Mouse (Mus musculus) myocyte (in vitro differentiated cells): ENCODE measurements around the gene Rtn3.

Source experiments
- MAX ChIP-seq: IDR thresholded peaks from one replicate; pipeline ENCODE4 v1.6.1; 2011; ENCODE audit warnings: low read depth, mild to moderate bottlenecking, control low read depth
- POLR2A ChIP-seq: IDR thresholded peaks from one replicate; pipeline ENCODE4 v1.6.1; 2011; ENCODE audit warnings: low read depth, mild to moderate bottlenecking, control low read depth, moderate library complexity; ENCODE audit not compliant: insufficient read length
- TCF12 ChIP-seq: IDR thresholded peaks from one replicate; pipeline ENCODE4 v1.6.1; 2011; ENCODE audit warnings: mild to moderate bottlenecking, control low read depth; ENCODE audit not compliant: poor library complexity, insufficient read depth, severe bottlenecking

DNA sequence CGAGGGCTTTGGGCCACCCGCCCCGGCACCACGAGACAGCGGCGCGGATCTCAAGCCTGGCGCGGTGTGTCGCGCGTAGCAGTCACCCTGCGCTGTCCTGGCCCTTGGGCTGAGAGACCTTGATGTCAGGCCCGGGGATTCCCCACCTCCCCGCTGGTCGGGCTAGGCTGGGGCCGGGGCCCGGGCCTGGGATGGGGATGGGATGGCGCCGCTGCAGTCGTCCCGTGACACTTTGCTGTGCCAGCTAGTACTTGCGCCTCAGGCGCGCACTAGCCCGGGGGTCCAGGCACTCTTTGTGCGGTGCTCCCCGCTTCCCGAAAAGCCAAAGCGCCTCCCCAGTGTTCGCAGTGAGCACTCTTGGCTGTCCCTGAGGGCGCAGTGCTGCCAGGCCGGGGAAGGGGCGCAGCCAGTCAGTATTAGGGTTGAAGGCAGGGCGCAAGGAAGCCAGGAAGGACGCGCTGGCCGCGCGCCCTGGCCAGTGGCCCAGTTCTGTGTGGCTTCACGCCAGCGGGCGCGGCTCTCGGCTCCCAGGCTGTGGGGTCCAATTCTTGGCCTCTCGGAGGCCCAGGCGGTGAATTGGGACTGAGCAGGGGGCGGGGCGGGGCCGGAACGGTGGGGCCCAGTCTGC lies 59.9 kb downstream of the Rtn3 start:
- TF ChIP-seq MAX = no peak
- TF ChIP-seq TCF12 = no peak
- no peak for TF ChIP-seq POLR2A
